Mouse (Mus musculus): ENCODE measurements around the gene 4930522H14Rik. TPM values are rescaled to one million over a fixed set of nuclear protein-coding genes. Genes with fewer than 3 reads are reported as not detected.

Gene 4930522H14Rik
- polyA plus RNA-seq (2016; fragmentation: Nextera tagmentation; extraction: Ambion mirVana), result not detected in 2 replicates

GRCm38 (mm10) chr4:109531111-109531510 is at the start of gene 4930522H14Rik:
4930522H14Rik (minus strand) TSS chr4:109531297.
- WGBS, result 94% methylated on average over 2 of the region's 2 CpGs
- Histone ChIP-seq H3K9me3 (replicated peaks) (no peaks in the 10 kb centered on the region), H3K4me3 (no peak within 1 kb of the TSS), H3K4me2 (replicated peaks) (0 out of 2 replicates have a peak within 1 kb of the TSS, but pooled peaks have one; percentile 19), H3K27me3 (no peaks in the 10 kb centered on the region), H3K4me1 (no peaks in the 10 kb centered on the region), H3K9ac (no peak within 1 kb of the TSS), H3K27ac (no peak within 1 kb of the TSS), H3K36me3 (no peaks in the 10 kb centered on the region)
- no peak for ATAC-seq (ENCODE audit: low FRiP score)

GRCm38 (mm10) chr4:109578356-109578755 is 47.3 kb upstream of the 4930522H14Rik start:
- H3K9me3 ChIP-seq (replicated peaks), result no peaks in the 10 kb centered on the region
- ATAC-seq (ENCODE audit: low FRiP score), result no peak
- H3K4me3 ChIP-seq, result no peak overlapping the region
- no peaks in the 10 kb centered on the region for H3K27me3 ChIP-seq
- WGBS, result 89% methylated on average over 3 of the region's 3 CpGs
- no peaks in the 10 kb centered on the region for H3K4me1 ChIP-seq
- no peak overlapping the region for H3K4me2 ChIP-seq (replicated peaks)
- H3K27ac ChIP-seq, result no peak overlapping the region
- no peak overlapping the region for H3K9ac ChIP-seq
- no peaks in the 10 kb centered on the region for H3K36me3 ChIP-seq

- H3K9ac ChIP-seq, result no peak overlapping the region
- WGBS, result 82% methylated on average over 5 of the region's 5 CpGs
- H3K4me1 ChIP-seq, result no peaks in the 10 kb centered on the region
- H3K27me3 ChIP-seq, result no peaks in the 10 kb centered on the region
- H3K9me3 ChIP-seq (replicated peaks), result no peaks in the 10 kb centered on the region
- no peak overlapping the region for H3K4me2 ChIP-seq (replicated peaks)
- H3K27ac ChIP-seq, result no peak overlapping the region
- ATAC-seq (ENCODE audit: low FRiP score), result no peak
- H3K36me3 ChIP-seq, result no peaks in the 10 kb centered on the region
- no peak overlapping the region for H3K4me3 ChIP-seq
These were observed 45.8 kb upstream of the 4930522H14Rik start for GRCm38 (mm10) chr4:109576933-109577332.

- H3K4me3 ChIP-seq, result no peak overlapping the region
- no peak overlapping the region for H3K9ac ChIP-seq
- H3K27ac ChIP-seq, result no peak overlapping the region
- WGBS, result 67% methylated on average over 9 of the region's 9 CpGs
- no peak for ATAC-seq (ENCODE audit: low FRiP score)
- no peaks in the 10 kb centered on the region for H3K9me3 ChIP-seq (replicated peaks)
- no peak overlapping the region for H3K4me2 ChIP-seq (replicated peaks)
- H3K36me3 ChIP-seq, result no peaks in the 10 kb centered on the region
- no peaks in the 10 kb centered on the region for H3K27me3 ChIP-seq
- no peaks in the 10 kb centered on the region for H3K4me1 ChIP-seq
These were observed 43.7 kb upstream of the 4930522H14Rik start for GRCm38 (mm10) chr4:109574845-109575244.

GRCm38 (mm10) chr4:109574331-109574730 is 43.2 kb upstream of the 4930522H14Rik start:
- ATAC-seq (ENCODE audit: low FRiP score), result no peak
- Histone ChIP-seq H3K4me3 (no peak overlapping the region), H3K27ac (no peak overlapping the region), H3K4me2 (replicated peaks) (no peak overlapping the region), H3K36me3 (no peaks in the 10 kb centered on the region), H3K9me3 (replicated peaks) (no peaks in the 10 kb centered on the region), H3K9ac (no peak overlapping the region), H3K27me3 (no peaks in the 10 kb centered on the region), H3K4me1 (0 out of 2 replicates have a peak, but pooled peaks cover 2% of the 10 kb centered on the region)
- WGBS, result 41% methylated on average over 8 of the region's 8 CpGs

DNA sequence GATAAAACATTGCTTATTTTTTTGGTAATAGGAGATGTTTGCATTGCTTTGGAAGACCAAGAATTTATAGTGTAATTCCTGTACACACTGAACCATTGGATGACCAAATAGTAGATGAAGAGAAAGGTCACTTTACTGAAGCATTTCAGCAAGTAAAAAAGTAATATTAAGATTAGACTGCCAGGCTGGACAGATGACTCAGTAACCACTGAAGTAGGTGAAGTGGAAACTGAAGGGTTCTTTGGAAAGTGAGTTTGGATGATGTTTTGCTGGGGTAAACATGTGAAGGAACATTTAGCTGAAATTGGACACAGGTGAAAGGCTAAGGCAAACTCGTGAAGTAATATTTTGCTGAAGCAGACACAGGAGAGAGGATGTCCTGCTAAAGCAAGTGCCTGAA is 41.5 kb upstream of the 4930522H14Rik start:
- H3K4me2 ChIP-seq (replicated peaks), result no peak overlapping the region
- no peak overlapping the region for H3K4me3 ChIP-seq
- H3K9ac ChIP-seq, result no peak overlapping the region
- H3K36me3 ChIP-seq, result no peaks in the 10 kb centered on the region
- H3K9me3 ChIP-seq (replicated peaks), result no peaks in the 10 kb centered on the region
- H3K27ac ChIP-seq, result no peak overlapping the region
- no peak for ATAC-seq (ENCODE audit: low FRiP score)
- WGBS, result 91% methylated on average over 1 of the region's 1 CpGs
- H3K4me1 ChIP-seq, result 0 out of 2 replicates have a peak, but pooled peaks cover 6% of the 10 kb centered on the region
- H3K27me3 ChIP-seq, result no peaks in the 10 kb centered on the region

DNA sequence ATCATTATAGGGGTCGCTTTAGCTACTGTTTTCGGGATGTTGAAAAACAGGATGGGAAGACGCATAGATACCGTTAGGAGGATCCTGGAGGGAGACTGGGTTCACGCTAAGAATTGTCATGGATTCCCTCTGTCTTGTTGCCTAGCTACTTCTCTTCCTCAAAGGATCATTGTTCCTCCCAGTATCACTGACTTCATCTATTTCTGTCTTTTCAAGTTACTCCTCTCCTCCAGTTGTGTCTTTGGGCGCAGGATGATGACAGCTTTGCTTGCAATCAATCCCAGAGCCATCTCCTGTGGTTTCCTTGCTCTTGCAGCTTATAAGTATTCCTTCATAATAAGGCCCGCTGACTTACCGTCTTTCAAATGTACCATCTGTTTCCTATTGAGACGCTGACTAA is 38.3 kb upstream of the 4930522H14Rik start:
- Histone ChIP-seq H3K4me2 (replicated peaks) (peak overlapping the region; percentile 36), H3K4me3 (peak overlapping the region; percentile 0; the same call in 1 of the 2 replicates), H3K9ac (no peak overlapping the region), H3K27ac (no peak overlapping the region), H3K9me3 (replicated peaks) (no peaks in the 10 kb centered on the region), H3K36me3 (no peaks in the 10 kb centered on the region), H3K4me1 (0 out of 2 replicates have a peak, but pooled peaks cover 6% of the 10 kb centered on the region), H3K27me3 (no peaks in the 10 kb centered on the region)
- peak; percentile 29; the same call in 1 of the 2 replicates for ATAC-seq (ENCODE audit: low FRiP score)
- 52% methylated on average over 9 of the region's 9 CpGs for WGBS

DNA sequence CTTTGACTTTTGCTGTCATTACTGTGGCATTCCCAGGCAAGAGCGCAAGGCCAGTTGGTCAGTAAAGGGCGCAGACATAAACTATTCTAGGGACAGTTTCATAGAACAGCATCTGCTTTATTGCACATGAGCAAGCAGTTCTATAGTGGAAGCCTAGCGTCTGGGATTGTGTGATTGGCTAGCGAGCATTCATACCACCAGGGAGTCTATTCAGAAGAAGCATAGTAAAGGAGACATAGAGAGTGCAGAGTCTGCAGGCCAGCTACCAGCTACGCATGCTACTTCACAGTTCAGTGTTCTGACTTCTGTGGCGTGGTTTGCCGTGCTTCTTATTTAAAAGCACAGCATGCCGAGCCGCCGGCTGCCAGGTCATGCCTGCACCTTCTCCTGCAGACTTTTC is 37.9 kb upstream of the 4930522H14Rik start:
- Histone ChIP-seq H3K27ac (no peak overlapping the region), H3K4me2 (replicated peaks) (peak overlapping the region; percentile 36)
- ATAC-seq (ENCODE audit: low FRiP score), result peak; percentile 80; the same call in 1 of the 2 replicates

GRCm38 (mm10) chr4:109564711-109565110 is 33.6 kb upstream of the 4930522H14Rik start:
- no peak overlapping the region for H3K4me3 ChIP-seq
- H3K4me2 ChIP-seq (replicated peaks), result no peak overlapping the region
- H3K9me3 ChIP-seq (replicated peaks), result no peaks in the 10 kb centered on the region
- H3K36me3 ChIP-seq, result no peaks in the 10 kb centered on the region
- ATAC-seq (ENCODE audit: low FRiP score), result no peak
- no peak overlapping the region for H3K9ac ChIP-seq
- H3K27me3 ChIP-seq, result no peaks in the 10 kb centered on the region
- no peak overlapping the region for H3K27ac ChIP-seq
- 89% methylated on average over 6 of the region's 6 CpGs for WGBS
- 0 out of 2 replicates have a peak, but pooled peaks cover 6% of the 10 kb centered on the region for H3K4me1 ChIP-seq

More for the DNA sequence above, 37.9 kb upstream of the 4930522H14Rik start:
- peak overlapping the region; percentile 0; the same call in 1 of the 2 replicates for H3K4me3 ChIP-seq
- 47% methylated on average over 10 of the region's 10 CpGs for WGBS
- no peaks in the 10 kb centered on the region for H3K9me3 ChIP-seq (replicated peaks)
- 0 out of 2 replicates have a peak, but pooled peaks cover 6% of the 10 kb centered on the region for H3K4me1 ChIP-seq
- H3K9ac ChIP-seq, result no peak overlapping the region
- H3K36me3 ChIP-seq, result no peaks in the 10 kb centered on the region
- no peaks in the 10 kb centered on the region for H3K27me3 ChIP-seq

DNA sequence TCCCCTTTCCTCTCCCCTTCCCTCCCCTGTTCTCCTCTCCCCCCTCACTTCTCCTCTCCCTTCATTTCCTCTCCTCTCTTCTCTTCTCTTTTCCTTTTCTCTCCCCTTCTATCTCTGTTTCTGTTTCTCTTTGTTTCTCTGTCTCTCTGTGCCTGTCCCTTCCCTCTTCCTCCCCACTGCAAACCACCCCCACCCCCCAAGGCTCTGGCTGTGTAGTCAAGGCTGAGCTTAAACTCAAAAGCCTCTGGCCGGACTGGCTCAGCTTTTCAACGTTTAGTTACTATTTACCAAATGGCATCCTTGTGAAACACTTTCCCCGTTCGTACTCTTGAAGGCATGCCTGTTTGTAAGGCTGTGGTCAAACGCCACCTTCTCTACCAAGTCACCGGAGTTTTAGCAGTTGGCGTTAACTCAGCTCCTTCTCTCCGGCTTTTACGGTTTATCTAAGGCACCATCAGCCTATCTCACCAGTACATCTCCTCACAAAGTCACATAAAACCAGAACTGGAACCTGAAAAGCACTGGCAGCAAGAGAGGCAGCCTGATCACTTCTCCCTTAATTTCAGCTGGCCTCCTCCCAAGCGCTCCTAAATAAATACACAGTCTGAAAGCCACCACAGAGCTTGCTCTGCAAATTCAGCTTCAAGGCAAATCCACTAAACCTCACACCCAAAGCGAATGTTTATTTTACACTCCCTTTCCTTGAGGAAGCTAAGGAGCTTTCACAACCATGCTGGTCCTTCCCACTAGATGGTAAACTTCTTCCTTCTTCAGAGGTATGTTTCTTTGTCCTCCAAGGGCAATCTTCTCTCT is 19.4 kb upstream of the 4930522H14Rik start:
- Histone ChIP-seq H3K4me2 (replicated peaks) (no peak overlapping the region; the same call in 1 of the 2 replicates), H3K4me1 (no peaks in the 10 kb centered on the region), H3K36me3 (no peaks in the 10 kb centered on the region), H3K27ac (no peak overlapping the region), H3K27me3 (no peaks in the 10 kb centered on the region), H3K9me3 (replicated peaks) (no peaks in the 10 kb centered on the region), H3K4me3 (no peak overlapping the region), H3K9ac (no peak overlapping the region)
- ATAC-seq (ENCODE audit: low FRiP score), result no peak
- WGBS, result 50% methylated on average over 11 of the region's 11 CpGs

GRCm38 (mm10) chr4:109547306-109547705 is 16.2 kb upstream of the 4930522H14Rik start:
- Histone ChIP-seq H3K4me2 (replicated peaks) (no peak overlapping the region), H3K9ac (no peak overlapping the region), H3K36me3 (no peaks in the 10 kb centered on the region), H3K4me1 (no peaks in the 10 kb centered on the region), H3K9me3 (replicated peaks) (no peaks in the 10 kb centered on the region), H3K27ac (no peak overlapping the region), H3K27me3 (no peaks in the 10 kb centered on the region), H3K4me3 (no peak overlapping the region)
- no peak for ATAC-seq (ENCODE audit: low FRiP score)
- WGBS, result 13% methylated on average over 2 of the region's 2 CpGs

GRCm38 (mm10) chr4:109546538-109546937 is 15.4 kb upstream of the 4930522H14Rik start:
- Histone ChIP-seq H3K9ac (no peak overlapping the region), H3K9me3 (replicated peaks) (no peaks in the 10 kb centered on the region), H3K27ac (no peak overlapping the region), H3K4me3 (no peak overlapping the region), H3K4me1 (no peaks in the 10 kb centered on the region), H3K27me3 (no peaks in the 10 kb centered on the region), H3K36me3 (no peaks in the 10 kb centered on the region), H3K4me2 (replicated peaks) (no peak overlapping the region)
- no peak for ATAC-seq (ENCODE audit: low FRiP score)
- WGBS, result 85% methylated on average over 2 of the region's 2 CpGs
